Comparison of ENCODE assay signal across 8 mouse cellular contexts in genomic region chr4:33031195-33031960, GRCm38 (mm10). TPM values are rescaled to one million over a fixed set of nuclear protein-coding genes. Genes with fewer than 3 reads are reported as not detected.
DNase-seq lines count a peak whose midpoint lies in the region; ATAC-seq lines count a peak whose summit lies in the region.

Gene Ube2j1 (plus strand): TSS chr4:33031416.

- H3K27ac ChIP-seq in brown adipose tissue, adult 24 weeks (replicated peaks; ENCODE audit: low read depth, low read length), result peak within 1 kb of the TSS; percentile 79
- peak within 1 kb of the TSS; percentile 58 to 92 for H3K27ac ChIP-seq in heart, embryonic 14.5 days (replicated peaks in 1 of 2; ENCODE audit: control insufficient read depth in 1 of 2, insufficient read depth in 1 of 2, low read depth in 2 of 2, low read length in 2 of 2)
- peak within 1 kb of the TSS; percentile 88 for H3K27ac ChIP-seq in liver, embryonic 13.5 days
- peak within 1 kb of the TSS; percentile 83 for H3K27ac ChIP-seq in stomach, embryonic 16.5 days (ENCODE audit: low read length)

- H3K4me2 ChIP-seq in heart, embryonic 14.5 days (ENCODE audit: low read length), result peak within 1 kb of the TSS; percentile 76
- H3K4me2 ChIP-seq in liver, embryonic 13.5 days, result peak within 1 kb of the TSS; percentile 90
- H3K4me2 ChIP-seq in stomach, embryonic 16.5 days (ENCODE audit: low read depth, low read length), result peak within 1 kb of the TSS; percentile 79

- no peaks in the 10 kb centered on the region for H3K27me3 ChIP-seq in heart, embryonic 14.5 days (ENCODE audit: control insufficient read depth, insufficient read depth, low read length)
- peaks cover 18% of the 10 kb centered on the region for H3K27me3 ChIP-seq in liver, embryonic 13.5 days
- H3K27me3 ChIP-seq in stomach, embryonic 16.5 days (ENCODE audit: control insufficient read depth, insufficient read depth, low read length), result no peaks in the 10 kb centered on the region

- ATAC-seq in heart, embryonic 14.5 days (ENCODE audit: insufficient number of reproducible peaks, insufficient read depth, low FRiP score, low read depth), result peak; percentile 97
- peak; percentile 99 for ATAC-seq in liver, embryonic 13.5 days (ENCODE audit: low read depth)
- peak; percentile 99 for ATAC-seq in stomach, embryonic 16.5 days (ENCODE audit: insufficient read depth, low FRiP score)

- H3K4me1 ChIP-seq in brown adipose tissue, adult 24 weeks (ENCODE audit: control insufficient read depth, insufficient read depth, insufficient read length, low read length), result peaks cover 4% of the 10 kb centered on the region
- H3K4me1 ChIP-seq in heart, embryonic 14.5 days (ENCODE audit: control insufficient read depth in 2 of 2, insufficient read depth in 2 of 2, low read length in 2 of 2), result peaks cover 0 to 17% of the 10 kb centered on the region in 2 experiments; a peak in 3 of 4 replicates
- H3K4me1 ChIP-seq in liver, embryonic 13.5 days (replicated peaks), result peaks cover 47% of the 10 kb centered on the region
- peaks cover 7% of the 10 kb centered on the region for H3K4me1 ChIP-seq in stomach, embryonic 16.5 days (ENCODE audit: control insufficient read depth, insufficient read depth, low read length)

- peak within 1 kb of the TSS; percentile 95 for H3K9ac ChIP-seq in heart, embryonic 14.5 days (ENCODE audit: low read length)
- H3K9ac ChIP-seq in liver, embryonic 13.5 days, result peak within 1 kb of the TSS; percentile 92
- peak within 1 kb of the TSS; percentile 97 for H3K9ac ChIP-seq in stomach, embryonic 16.5 days (ENCODE audit: low read length)

- DNase-seq in CD4-positive helper T cell, adult 2 months (ENCODE audit: low read depth, low spot score), result peak; percentile 90
- peak; percentile 70 for DNase-seq in fibroblast of lung, adult 2 months (ENCODE audit: low read depth)
- DNase-seq in kidney, postnatal 14 days, result peak; percentile 95
- DNase-seq in liver, embryonic 13.5 days, result peak; percentile 87
- peak; percentile 85 for DNase-seq in neural tube, embryonic 10.5 days (ENCODE audit: extremely low spot score, low spot score)

- under 1% methylated on average over 94 of the region's 123 CpGs for WGBS in heart, embryonic 14.5 days
- WGBS in liver, embryonic 13.5 days (ENCODE audit: insufficient replicate concordance), result under 1% methylated on average over 123 of the region's 123 CpGs
- under 1% methylated on average over 114 of the region's 123 CpGs for WGBS in stomach, embryonic 16.5 days

- peak within 1 kb of the TSS; percentile 97 for H3K4me3 ChIP-seq in brown adipose tissue, adult 24 weeks (ENCODE audit: insufficient read depth, low read depth, low read length)
- peak within 1 kb of the TSS; percentile 80 to 83 for H3K4me3 ChIP-seq in heart, embryonic 14.5 days (ENCODE audit: control insufficient read depth in 1 of 2, insufficient read depth in 1 of 2, low read depth in 1 of 2, low read length in 2 of 2)
- peak within 1 kb of the TSS; percentile 84 for H3K4me3 ChIP-seq in liver, embryonic 13.5 days (replicated peaks)
- H3K4me3 ChIP-seq in stomach, embryonic 16.5 days (replicated peaks; ENCODE audit: low read length), result peak within 1 kb of the TSS; percentile 91

- peaks cover 5% of the 10 kb centered on the region for H3K9me3 ChIP-seq in heart, embryonic 14.5 days (ENCODE audit: control insufficient read depth, low read length)
- H3K9me3 ChIP-seq in liver, embryonic 13.5 days (replicated peaks), result no peaks in the 10 kb centered on the region
- peaks cover 6% of the 10 kb centered on the region; the same call in 1 of the 2 replicates for H3K9me3 ChIP-seq in stomach, embryonic 16.5 days (replicated peaks; ENCODE audit: control insufficient read depth, low read length)

- peaks cover 4% of the 10 kb centered on the region for H3K36me3 ChIP-seq in heart, embryonic 14.5 days (ENCODE audit: control insufficient read depth, insufficient read depth, low read length)
- peaks cover 15% of the 10 kb centered on the region for H3K36me3 ChIP-seq in liver, embryonic 13.5 days
- no peaks in the 10 kb centered on the region; the same call in 1 of the 2 replicates for H3K36me3 ChIP-seq in stomach, embryonic 16.5 days (ENCODE audit: control insufficient read depth, insufficient read depth, low read length)

RNA-seq across cellular contexts. Expression of gene Ube2j1, which starts in this region (rescaled TPM):
- 38.1 and 39.7 TPM in 2 replicates for polyA plus RNA-seq in brown adipose tissue, adult 24 weeks (2012; ENCODE audit: insufficient read depth, insufficient read length, missing spikeins)
- polyA plus RNA-seq in heart, embryonic 14.5 days (2014; fragmentation: Nextera tagmentation; extraction: Ambion mirVana), result 30.2 and 32.2 TPM in 2 replicates
- polyA plus RNA-seq in liver, embryonic 13.5 days (2015; fragmentation: Nextera tagmentation; extraction: Ambion mirVana), result 32.7 and 43.2 TPM in 2 replicates
- 44.3 and 48.9 TPM in 2 replicates for polyA plus RNA-seq in stomach, embryonic 16.5 days (2015; fragmentation: Nextera tagmentation; extraction: Ambion mirVana)

Comparison
In these comparisons a context has a peak if more than half of its experiments do, and no peak if none do; other contexts are left out.
1. Peak in every context shown above with its lines: DNase-seq, ATAC-seq, H3K4me3 ChIP-seq and H3K27ac ChIP-seq.